Comparison of ENCODE assay signal across 7 mouse cellular contexts in genomic region chr5:143180255-143181076, GRCm38 (mm10). TPM values are rescaled to one million over a fixed set of nuclear protein-coding genes. Genes with fewer than 3 reads are reported as not detected.
A peak's percentile ranks its signal among the peaks of the same experiment; 100 is the strongest.
DNase-seq lines count a peak whose midpoint lies in the region; ATAC-seq lines count a peak whose summit lies in the region.

Rbak (minus strand) TSS chr5:143180775.
Spdye4b (plus strand) TSS chr5:143181017.

- H3K4me2 ChIP-seq in embryonic facial prominence, embryonic 12.5 days (replicated peaks) = peak within 1 kb of the TSS; percentile 93
- peak within 1 kb of the TSS; percentile 76 for H3K4me2 ChIP-seq in limb, embryonic 11.5 days (ENCODE audit: low read depth, severe bottlenecking)
- H3K4me2 ChIP-seq in midbrain, embryonic 14.5 days (ENCODE audit: low read length) = peak within 1 kb of the TSS; percentile 85

- DNase-seq in adrenal gland, postnatal 14 days = peak; percentile 94
- peak; percentile 99 for DNase-seq in heart, adult 11 months
- peak; percentile 93 for DNase-seq in kidney, adult 18-20 months
- DNase-seq in limb, embryonic 11.5 days (ENCODE audit: low spot score) = peak; percentile 93
- DNase-seq in midbrain, embryonic 14.5 days = peak; percentile 98
- peak; percentile 75 to 80 for DNase-seq in spleen, adult 18-20 months

- peak within 1 kb of the TSS; percentile 86 for H3K4me3 ChIP-seq in embryonic facial prominence, embryonic 12.5 days
- peak within 1 kb of the TSS; percentile 87 for H3K4me3 ChIP-seq in limb, embryonic 11.5 days (ENCODE audit: low read depth, low read length)
- H3K4me3 ChIP-seq in midbrain, embryonic 14.5 days (replicated peaks; ENCODE audit: low read depth, low read length) = peak within 1 kb of the TSS; percentile 88

- peak within 1 kb of the TSS; percentile 80 for H3K27ac ChIP-seq in embryonic facial prominence, embryonic 12.5 days
- H3K27ac ChIP-seq in limb, embryonic 11.5 days (replicated peaks; ENCODE audit: low read depth, low read length) = peak within 1 kb of the TSS; percentile 31; the same call in 1 of the 2 replicates
- peak within 1 kb of the TSS; percentile 91 for H3K27ac ChIP-seq in midbrain, embryonic 14.5 days (replicated peaks; ENCODE audit: low read depth, low read length)

- H3K9ac ChIP-seq in embryonic facial prominence, embryonic 12.5 days = peak within 1 kb of the TSS; percentile 90
- H3K9ac ChIP-seq in limb, embryonic 11.5 days (ENCODE audit: low read length) = peak within 1 kb of the TSS; percentile 86
- peak within 1 kb of the TSS; percentile 95 for H3K9ac ChIP-seq in midbrain, embryonic 14.5 days (replicated peaks; ENCODE audit: low read length)

- H3K36me3 ChIP-seq in embryonic facial prominence, embryonic 12.5 days = peaks cover 30% of the 10 kb centered on the region
- H3K36me3 ChIP-seq in limb, embryonic 11.5 days (ENCODE audit: control insufficient read depth, insufficient read depth, low read length) = peaks cover 18% of the 10 kb centered on the region; the same call in 1 of the 2 replicates
- H3K36me3 ChIP-seq in midbrain, embryonic 14.5 days (ENCODE audit: control insufficient read depth, insufficient read depth, low read length) = peaks cover 25% of the 10 kb centered on the region

- no peaks in the 10 kb centered on the region for H3K27me3 ChIP-seq in embryonic facial prominence, embryonic 12.5 days
- H3K27me3 ChIP-seq in limb, embryonic 11.5 days (ENCODE audit: control insufficient read depth, insufficient read depth, low read length) = no peaks in the 10 kb centered on the region
- no peaks in the 10 kb centered on the region for H3K27me3 ChIP-seq in midbrain, embryonic 14.5 days (ENCODE audit: control insufficient read depth, insufficient read depth, low read length)

- 0 out of 2 replicates have a peak, but pooled peaks cover 3% of the 10 kb centered on the region for H3K9me3 ChIP-seq in embryonic facial prominence, embryonic 12.5 days
- H3K9me3 ChIP-seq in limb, embryonic 11.5 days (ENCODE audit: control insufficient read depth, low read length) = no peaks in the 10 kb centered on the region
- no peaks in the 10 kb centered on the region for H3K9me3 ChIP-seq in midbrain, embryonic 14.5 days (ENCODE audit: control insufficient read depth, low read length)

- H3K4me1 ChIP-seq in embryonic facial prominence, embryonic 12.5 days = peaks cover 12% of the 10 kb centered on the region
- H3K4me1 ChIP-seq in limb, embryonic 11.5 days (ENCODE audit: control insufficient read depth, insufficient read depth, low read length) = peaks cover 8% of the 10 kb centered on the region; the same call in 1 of the 2 replicates
- peaks cover 10% of the 10 kb centered on the region for H3K4me1 ChIP-seq in midbrain, embryonic 14.5 days (ENCODE audit: control insufficient read depth, insufficient read depth, low read length)

- peak; percentile 96 for ATAC-seq in embryonic facial prominence, embryonic 12.5 days (ENCODE audit: insufficient number of reproducible peaks, insufficient read depth, low FRiP score, low TSS enrichment)
- ATAC-seq in limb, embryonic 11.5 days (ENCODE audit: insufficient number of reproducible peaks, low FRiP score, low TSS enrichment, low read depth) = peak; percentile 90
- peak; percentile 94 for ATAC-seq in midbrain, embryonic 14.5 days (ENCODE audit: low FRiP score, low TSS enrichment)

- under 1% methylated on average over 58 of the region's 58 CpGs for WGBS in embryonic facial prominence, embryonic 12.5 days
- WGBS in limb, embryonic 11.5 days = under 1% methylated on average over 57 of the region's 58 CpGs
- under 1% methylated on average over 58 of the region's 58 CpGs for WGBS in midbrain, embryonic 14.5 days

RNA-seq across cellular contexts. Expression of gene Rbak, which starts in this region (rescaled TPM):
- 10.5 and 13.4 TPM in 2 replicates for total RNA-seq in adrenal gland, postnatal 14 days (2021)
- polyA plus RNA-seq in embryonic facial prominence, embryonic 12.5 days (2016; fragmentation: Nextera tagmentation; extraction: Ambion mirVana) = 19.3 TPM in 2 replicates
- polyA plus RNA-seq in limb, embryonic 11.5 days (2014; fragmentation: Nextera tagmentation; extraction: Ambion mirVana) = 13.3 and 15.6 TPM in 2 replicates
- polyA plus RNA-seq in midbrain, embryonic 14.5 days (2014; fragmentation: Nextera tagmentation; extraction: Ambion mirVana) = 12.3 and 13.9 TPM in 2 replicates

RNA-seq across cellular contexts. Expression of gene Spdye4b, which starts in this region (rescaled TPM):
- total RNA-seq in adrenal gland, postnatal 14 days (2021) = not detected in 2 replicates
- not detected in 2 replicates for polyA plus RNA-seq in embryonic facial prominence, embryonic 12.5 days (2016; fragmentation: Nextera tagmentation; extraction: Ambion mirVana)
- not detected in 2 replicates for polyA plus RNA-seq in limb, embryonic 11.5 days (2014; fragmentation: Nextera tagmentation; extraction: Ambion mirVana)
- polyA plus RNA-seq in midbrain, embryonic 14.5 days (2014; fragmentation: Nextera tagmentation; extraction: Ambion mirVana) = not detected in 2 replicates

Comparison
In these comparisons a context has a peak if more than half of its experiments do, and no peak if none do; other contexts are left out.
1. Peak in every context shown above with its lines: DNase-seq, ATAC-seq, H3K4me3 ChIP-seq and H3K27ac ChIP-seq.
2. H3K27ac ChIP-seq: peak in every context shown above with its lines; median percentile 91 in midbrain, embryonic 14.5 days; 80 in embryonic facial prominence, embryonic 12.5 days; 31 in limb, embryonic 11.5 days.